Mouse (Mus musculus): ENCODE measurements around the gene Krtap3-2.

DNA sequence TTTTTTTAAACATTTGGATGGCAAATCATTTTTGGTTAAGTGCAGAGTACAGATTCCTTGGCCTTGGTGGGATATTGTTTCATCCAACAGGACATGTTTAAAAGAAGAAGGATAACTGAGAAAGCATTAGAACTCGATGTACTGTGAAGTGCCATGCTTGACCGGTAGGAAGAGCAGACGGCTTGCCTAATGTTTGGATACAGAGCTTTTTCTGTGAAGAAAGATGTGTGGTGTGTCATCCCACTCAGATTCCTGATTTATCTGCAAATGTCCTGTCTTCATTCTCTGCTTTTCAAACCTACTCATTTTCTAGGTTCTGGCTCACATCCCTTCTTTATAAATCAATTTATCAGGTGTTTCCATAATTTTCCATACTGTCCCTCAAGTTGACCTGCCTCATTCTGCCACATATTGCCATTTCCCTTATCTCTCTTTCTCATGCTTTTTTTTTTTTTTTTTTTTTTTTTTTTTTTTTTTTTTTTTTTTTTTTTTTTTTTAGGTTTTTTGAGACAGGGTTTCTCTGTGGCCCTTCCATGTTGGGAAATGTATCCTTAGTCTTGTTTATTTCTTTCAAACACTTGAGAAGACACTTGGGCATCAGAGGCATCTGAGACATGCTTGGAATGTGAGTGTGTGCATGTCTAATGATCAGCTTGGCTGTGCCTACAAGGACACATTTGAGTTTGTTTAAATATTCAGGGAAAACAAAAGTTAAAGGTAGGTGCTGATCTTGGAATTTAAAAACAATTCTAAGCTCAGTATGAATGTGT is 1.5 kb upstream of the Krtap3-2 start:
- TF ChIP-seq CTCF (IDR thresholded peaks at IDR 0.05; ENCODE audit: low read depth) (no peak), EP300 (IDR thresholded peaks at IDR 0.05; ENCODE audit: low read depth) (no peak)
